Mouse (Mus musculus): ENCODE data around the gene Pcyt2. TPM values are rescaled to one million over a fixed set of nuclear protein-coding genes. Genes with fewer than 3 reads are reported as not detected.

Pcyt2 gene
- total RNA-seq (2012; rRNA removed) (71.8 and 86.7 TPM in 2 replicates), polyA plus RNA-seq (2012; ENCODE audit: insufficient read depth in 1 of 2, insufficient read length in 2 of 2, low read depth in 1 of 2, low replicate concordance in 2 of 2, missing spikeins in 1 of 2) (10 to 100 TPM in 1 of 2 experiments, not detected in 1; 87.3 TPM)

- Histone ChIP-seq H3K36me3 (ENCODE audit: control insufficient read depth in 1 of 2, insufficient read depth in 2 of 2, low read length in 2 of 2) (peaks cover 4 to 8% of the 10 kb centered on the region in 2 experiments), H3K9ac (ENCODE audit: control insufficient read depth, low read depth, low read length, poor library complexity, severe bottlenecking) (peak within 1 kb of the TSS; percentile 90), H3K4me1 (ENCODE audit: control insufficient read depth in 1 of 2, insufficient read depth in 2 of 2, low read length in 2 of 2) (peaks cover 0 to 10% of the 10 kb centered on the region in 2 experiments; a peak in 3 of 4 replicates), H3K79me2 (ENCODE audit: control insufficient read depth, insufficient read depth, low read length, poor library complexity) (peaks cover 23% of the 10 kb centered on the region), H3K9me3 (replicated peaks; ENCODE audit: insufficient read depth, low read length) (no peaks in the 10 kb centered on the region), H3K27ac (ENCODE audit: control insufficient read depth, low read depth, low read length) (peak within 1 kb of the TSS; percentile 57), H3K27me3 (ENCODE audit: control insufficient read depth in 1 of 2, insufficient read depth in 2 of 2, low read length in 2 of 2) (no peaks in the 10 kb centered on the region), H3K4me3 (ENCODE audit: control insufficient read depth in 1 of 2, insufficient read depth in 1 of 2, low read depth in 2 of 2, low read length in 2 of 2) (peak within 1 kb of the TSS; percentile 88 to 93)
- DNase-seq (ENCODE audit: low read depth, low spot score) = peak; percentile 97
- TF ChIP-seq USF1 (IDR thresholded peaks at IDR 0.05; ENCODE audit: low read depth, low read length) (peak; percentile 57), CTCF (IDR thresholded peaks at IDR 0.05 in 2 of 3, conservative IDR thresholded peaks at IDR 0.05 in 1 of 3; ENCODE audit: control insufficient read depth in 1 of 3, insufficient read depth in 1 of 3, low read depth in 2 of 3, low read length in 3 of 3, poor library complexity in 1 of 3, severe bottlenecking in 1 of 3) (no peak), POLR2AphosphoS5 (IDR thresholded peaks at IDR 0.05; ENCODE audit: borderline replicate concordance, low read depth, low read length) (peak; percentile 73; the same call in 1 of the 2 replicates), HCFC1 (IDR thresholded peaks at IDR 0.05; ENCODE audit: low read depth, low read length) (peak; percentile 76), SIN3A (IDR thresholded peaks at IDR 0.05; ENCODE audit: low read length) (peak; percentile 86), CHD1 (IDR thresholded peaks at IDR 0.05; ENCODE audit: low read depth, low read length) (no peak), ZMIZ1 (IDR thresholded peaks at IDR 0.05; ENCODE audit: low read depth, low read length) (peak; percentile 92), NELFE (IDR thresholded peaks at IDR 0.05; ENCODE audit: low read depth, low read length) (peak; percentile 91), TBP (IDR thresholded peaks at IDR 0.05; ENCODE audit: low read depth, low read length) (no peak), EP300 (IDR thresholded peaks at IDR 0.05; ENCODE audit: low read depth in 1 of 2, low read length in 2 of 2) (no peak; a peak in 1 of 4 replicates), MAZ (IDR thresholded peaks at IDR 0.05; ENCODE audit: low read depth, low read length) (peak; percentile 59; the same call in 1 of the 2 replicates), ZNF384 (IDR thresholded peaks at IDR 0.05; ENCODE audit: low read depth, low read length) (no peak), KAT2A (conservative IDR thresholded peaks at IDR 0.05; ENCODE audit: low read depth, low read length) (no peak; the same call in 1 of the 2 replicates), POLR2A (IDR thresholded peaks at IDR 0.05; ENCODE audit: control insufficient read depth in 1 of 2, insufficient read depth in 1 of 2, low read depth in 1 of 2, low read length in 2 of 2, poor library complexity in 1 of 2) (peak; percentile 89 to 92), TCF12 (IDR thresholded peaks at IDR 0.05; ENCODE audit: low read depth, low read length) (peak; percentile 65; the same call in 1 of the 2 replicates), SMC3 (IDR thresholded peaks at IDR 0.05; ENCODE audit: low read depth, low read length) (no peak), POLR2AphosphoS2 (IDR thresholded peaks at IDR 0.05; ENCODE audit: low read length) (peak; percentile 98), MXI1 (IDR thresholded peaks at IDR 0.05; ENCODE audit: low read depth, low read length) (peak; percentile 80), MYC (IDR thresholded peaks at IDR 0.05; ENCODE audit: low read depth, low read length) (no peak; the same call in 1 of the 2 replicates), ETS1 (IDR thresholded peaks at IDR 0.05; ENCODE audit: low read depth, low read length) (0 out of 2 replicates have a peak, but pooled peaks have one; percentile 11), ELF1 (IDR thresholded peaks at IDR 0.05; ENCODE audit: low read depth, low read length) (0 out of 2 replicates have a peak, but pooled peaks have one; percentile 8), MAX (IDR thresholded peaks at IDR 0.05; ENCODE audit: low read length) (peak; percentile 87), GATA1 (IDR thresholded peaks at IDR 0.05; ENCODE audit: low read depth, low read length) (0 out of 2 replicates have a peak, but pooled peaks have one; percentile 0), MAFK (IDR thresholded peaks at IDR 0.05; ENCODE audit: borderline replicate concordance, low read depth, low read length) (no peak), TAL1 (IDR thresholded peaks at IDR 0.05; ENCODE audit: low read length) (no peak), JUND (IDR thresholded peaks at IDR 0.05; ENCODE audit: low read depth, low read length) (no peak), CHD2 (IDR thresholded peaks at IDR 0.05; ENCODE audit: low read length) (0 out of 2 replicates have a peak, but pooled peaks have one; percentile 20), NRF1 (IDR thresholded peaks at IDR 0.05; ENCODE audit: insufficient read depth, low read depth, low read length, poor library complexity, severe bottlenecking) (peak; percentile 87), GABPA (IDR thresholded peaks at IDR 0.05; ENCODE audit: low read depth, low read length) (no peak)
Measured at GRCm38 (mm10) chr11:120617519-120618112, at the start of gene Pcyt2. Pcyt2 (minus strand) TSS chr11:120617936.

Measured in MEL (cell line).